ENCODE assay signal across 12 mouse cellular contexts in the genomic region with DNA sequence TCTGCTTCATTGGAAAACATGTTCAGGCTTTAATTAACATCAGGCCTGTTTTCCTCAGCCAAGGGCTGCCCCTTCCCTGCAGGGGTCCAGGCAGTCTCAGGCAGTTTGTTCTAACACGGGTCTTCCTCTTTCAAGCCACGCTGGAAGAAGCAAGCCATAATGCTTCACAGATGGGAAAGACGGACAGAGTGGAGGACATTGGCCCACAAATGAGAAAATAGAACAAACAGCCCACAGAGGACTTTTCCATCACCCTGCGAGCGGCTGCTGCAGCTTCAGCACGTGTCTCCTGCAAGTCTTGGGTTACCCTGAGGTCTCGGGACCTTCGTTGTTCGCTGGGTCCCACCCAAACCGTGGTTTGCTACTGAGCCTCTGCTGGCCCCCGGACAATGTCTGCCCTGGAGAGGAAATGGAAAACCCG.
DNase-seq lines count a peak whose midpoint lies in the region; ATAC-seq lines count a peak whose summit lies in the region.
"Had no signal": no experiment of that assay in that cellular context is flagged by ENCODE, and none has a peak within 500 bp of the region (broad histone marks: within the 10 kb centered on the region; RNA-seq: fewer than 3 reads in every experiment).

No protein-coding gene starts in this region.

- no peak overlapping the region for H3K4me3 ChIP-seq in embryonic facial prominence, embryonic 12.5 days
- no peak overlapping the region for H3K4me3 ChIP-seq in hindbrain, embryonic 13.5 days
- H3K4me3 ChIP-seq: myocyte had no signal

- H3K4me2 ChIP-seq in embryonic facial prominence, embryonic 12.5 days (replicated peaks): 0 out of 2 replicates have a peak overlapping the region, but pooled peaks have one; percentile 2
- H3K4me2 ChIP-seq in hindbrain, embryonic 13.5 days: no peak overlapping the region

- no peaks in the 10 kb centered on the region for H3K36me3 ChIP-seq in embryonic facial prominence, embryonic 12.5 days
- no peaks in the 10 kb centered on the region for H3K36me3 ChIP-seq in hindbrain, embryonic 13.5 days

- intact Hi-C loops in left cerebral cortex, postnatal 4 days (cut with DNase I): no loop called here

- H3K4me1 ChIP-seq in embryonic facial prominence, embryonic 12.5 days: peaks cover 8% of the 10 kb centered on the region
- peaks cover 17% of the 10 kb centered on the region for H3K4me1 ChIP-seq in hindbrain, embryonic 13.5 days (replicated peaks)

- 28% methylated on average over 12 of the region's 12 CpGs for WGBS in embryonic facial prominence, embryonic 12.5 days
- 62% methylated on average over 12 of the region's 12 CpGs for WGBS in hindbrain, embryonic 13.5 days

- no peaks in the 10 kb centered on the region for H3K9me3 ChIP-seq in embryonic facial prominence, embryonic 12.5 days
- H3K9me3 ChIP-seq in hindbrain, embryonic 13.5 days: no peaks in the 10 kb centered on the region

- H3K27me3 ChIP-seq in embryonic facial prominence, embryonic 12.5 days: no peaks in the 10 kb centered on the region
- H3K27me3 ChIP-seq in hindbrain, embryonic 13.5 days: no peaks in the 10 kb centered on the region

- peak; percentile 47 for DNase-seq in left cerebral cortex, postnatal 4 days
- no peak for DNase-seq in left cerebral cortex, adult 11 months (ENCODE audit: low spot score)
- peak; percentile 27 for DNase-seq in neural tube, embryonic 10.5 days (ENCODE audit: extremely low spot score, low spot score)
- DNase-seq in adrenal gland, postnatal 14 days: no peak
- DNase-seq in B cell, adult 2 months: no peak
- DNase-seq: cerebellum, postnatal 36 days; liver; thymus, adult 18-20 months had no signal

- peak; percentile 69; the same call in 1 of the 2 replicates for ATAC-seq in embryonic facial prominence, embryonic 12.5 days (ENCODE audit: insufficient number of reproducible peaks, insufficient read depth, low FRiP score, low TSS enrichment)
- no peak for ATAC-seq in hindbrain, embryonic 13.5 days (ENCODE audit: low FRiP score)
- no peak for ATAC-seq in erythroblast, adult 5-6 weeks (replicated peaks; ENCODE audit: low FRiP score, poor library complexity, severe bottlenecking)

- H3K27ac ChIP-seq in embryonic facial prominence, embryonic 12.5 days: peak overlapping the region; percentile 81
- H3K27ac ChIP-seq in hindbrain, embryonic 13.5 days: 0 out of 2 replicates have a peak overlapping the region, but pooled peaks have one; percentile 58

- no peak overlapping the region for H3K9ac ChIP-seq in embryonic facial prominence, embryonic 12.5 days
- H3K9ac ChIP-seq in hindbrain, embryonic 13.5 days: no peak overlapping the region

Comparison
In these comparisons a context has a peak if more than half of its experiments do, and no peak if none do; other contexts are left out.
1. DNase-seq: peak in left cerebral cortex, postnatal 4 days (single experiment) and neural tube, embryonic 10.5 days (single experiment); none in left cerebral cortex, adult 11 months (single experiment), adrenal gland, postnatal 14 days (single experiment) and B cell, adult 2 months (0 of 2).